Mouse (Mus musculus) liver, adult (tissue): ENCODE results near the gene Dhrs11.

ENCODE experiments used
- GATA4 ChIP-seq: IDR thresholded peaks from 2 replicates; pipeline ENCODE4 v1.6.1; 2014; ENCODE audit warnings: mild to moderate bottlenecking, low read length; ENCODE audit not compliant: insufficient replicate concordance

Gene Dhrs11

DNA sequence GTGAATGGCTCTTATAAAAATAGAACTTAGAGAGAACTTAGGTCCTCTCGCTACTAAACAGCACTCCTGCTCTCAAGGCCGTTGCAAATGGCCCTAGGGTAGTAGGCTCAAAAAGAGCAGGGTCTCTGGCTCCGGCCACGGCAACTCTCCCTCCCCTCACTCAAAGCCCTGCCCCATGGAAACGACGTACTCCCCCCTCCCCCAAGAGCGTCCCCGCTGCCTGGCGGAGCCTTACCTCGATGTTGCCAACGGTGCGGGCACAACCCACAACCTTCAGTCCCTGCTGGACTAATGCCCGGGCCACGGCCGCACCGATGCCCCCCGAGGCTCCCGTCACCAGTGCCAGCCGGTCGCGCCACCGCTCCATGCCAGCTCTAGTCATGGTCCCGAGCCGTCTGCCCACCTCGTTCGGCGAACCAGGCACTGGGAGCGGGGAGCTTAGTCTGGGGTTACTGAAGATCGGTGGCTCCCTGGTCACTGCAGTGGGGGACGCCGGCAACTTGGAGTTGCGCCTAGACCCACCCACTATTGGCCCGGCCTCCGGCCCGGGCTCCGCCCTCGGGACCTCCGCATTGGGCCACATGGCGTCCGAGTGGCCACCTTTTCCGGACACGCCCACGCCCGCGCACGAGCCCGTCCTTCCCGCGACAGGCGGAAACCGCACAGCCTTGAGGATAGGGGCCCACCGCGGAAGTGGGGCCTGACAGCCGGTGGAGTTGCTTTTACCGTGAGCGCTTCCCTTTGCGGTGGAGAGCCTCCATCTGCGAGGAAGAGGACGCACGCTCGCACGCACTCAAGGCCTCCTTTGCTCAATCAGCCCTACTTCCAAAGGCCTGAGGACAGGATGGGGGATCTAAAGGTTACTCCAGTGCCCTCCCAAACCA is at the start of gene Dhrs11:
Gene Dhrs11, minus strand, starts transcription at position 479 of the 884 bp plus-strand sequence.
- TF ChIP-seq GATA4: peak; percentile 44; the same call in 1 of the 2 replicates

DNA sequence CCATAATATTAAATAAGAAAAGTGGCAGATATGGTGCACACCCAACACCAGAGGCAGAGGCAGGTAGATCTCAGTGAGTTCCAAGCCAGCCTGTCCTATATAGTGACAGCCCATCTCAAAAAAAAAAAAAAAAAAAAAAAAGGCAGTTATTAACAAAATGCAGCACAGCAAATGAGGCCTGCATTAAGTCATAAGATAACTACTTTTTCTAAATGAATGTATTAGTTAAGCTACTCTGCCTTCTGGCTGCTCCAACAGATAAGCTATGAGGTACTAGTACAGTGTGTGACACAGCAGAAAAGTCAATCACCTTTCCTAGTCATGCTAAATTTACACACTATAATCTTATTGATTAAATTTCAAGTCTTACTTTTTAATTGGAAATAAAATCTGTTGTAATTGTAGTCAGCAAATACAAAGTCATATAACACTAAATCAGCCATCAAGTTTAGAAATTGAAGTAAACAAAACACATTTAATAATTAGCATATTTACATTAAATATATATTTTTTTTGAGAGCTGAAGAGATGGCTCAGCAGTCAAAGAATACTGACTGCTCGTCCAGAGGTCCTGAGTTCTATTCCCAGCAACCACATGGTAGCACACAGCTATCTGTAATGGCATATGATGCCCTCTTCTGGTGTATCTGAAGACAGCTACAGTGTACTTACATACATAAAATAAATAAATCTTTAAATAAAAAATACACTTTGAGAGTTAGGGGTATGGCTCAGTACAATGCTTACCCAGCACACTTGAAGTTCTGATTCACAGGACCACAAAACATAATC is 44.4 kb upstream of the Dhrs11 start:
- no peak for TF ChIP-seq GATA4

DNA sequence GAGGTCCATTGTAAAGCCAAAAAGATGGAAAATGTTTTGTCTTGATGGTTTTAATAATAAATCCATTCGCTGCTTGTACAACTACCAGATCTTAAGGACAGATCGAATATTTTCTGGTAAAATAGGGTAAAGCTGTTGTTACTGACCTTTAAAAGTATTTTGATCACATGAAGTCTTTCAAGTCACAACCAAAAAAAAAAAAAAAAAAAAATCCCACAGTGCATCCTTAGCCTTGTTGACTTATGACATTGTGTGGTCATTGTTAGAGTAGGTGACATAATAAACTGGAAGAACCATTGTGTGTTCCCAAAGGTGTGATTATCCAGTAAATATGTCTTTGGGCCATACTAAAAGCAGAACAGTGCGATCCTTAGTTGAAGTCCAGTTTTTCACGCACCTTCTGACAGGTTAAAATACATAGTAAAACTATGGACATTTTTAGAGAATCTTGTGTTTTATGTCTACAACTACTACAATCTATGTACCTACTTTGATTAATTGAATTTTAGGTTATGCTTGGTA is 42.8 kb upstream of the Dhrs11 start:
- no peak for TF ChIP-seq GATA4

DNA sequence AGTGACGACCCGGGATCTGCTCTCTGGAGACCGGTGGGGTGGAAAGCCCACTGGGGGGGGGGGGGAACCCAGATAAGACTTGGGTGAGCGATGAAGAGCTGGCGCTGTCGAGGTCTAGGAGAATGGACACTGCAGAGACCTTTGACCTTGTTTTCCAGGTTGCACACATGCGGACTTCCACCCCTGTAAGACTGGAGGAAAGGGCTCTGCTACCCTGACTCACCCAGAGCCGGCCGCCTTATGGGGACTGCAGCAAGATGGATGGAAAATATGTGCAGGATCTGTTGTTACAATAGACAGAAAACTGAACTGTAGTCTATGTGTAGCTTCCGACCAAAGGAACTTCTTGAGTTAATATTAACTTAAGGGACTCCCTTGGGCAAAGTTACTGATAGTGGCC is 42.3 kb upstream of the Dhrs11 start:
- peak; percentile 19; the same call in 1 of the 2 replicates for TF ChIP-seq GATA4

DNA sequence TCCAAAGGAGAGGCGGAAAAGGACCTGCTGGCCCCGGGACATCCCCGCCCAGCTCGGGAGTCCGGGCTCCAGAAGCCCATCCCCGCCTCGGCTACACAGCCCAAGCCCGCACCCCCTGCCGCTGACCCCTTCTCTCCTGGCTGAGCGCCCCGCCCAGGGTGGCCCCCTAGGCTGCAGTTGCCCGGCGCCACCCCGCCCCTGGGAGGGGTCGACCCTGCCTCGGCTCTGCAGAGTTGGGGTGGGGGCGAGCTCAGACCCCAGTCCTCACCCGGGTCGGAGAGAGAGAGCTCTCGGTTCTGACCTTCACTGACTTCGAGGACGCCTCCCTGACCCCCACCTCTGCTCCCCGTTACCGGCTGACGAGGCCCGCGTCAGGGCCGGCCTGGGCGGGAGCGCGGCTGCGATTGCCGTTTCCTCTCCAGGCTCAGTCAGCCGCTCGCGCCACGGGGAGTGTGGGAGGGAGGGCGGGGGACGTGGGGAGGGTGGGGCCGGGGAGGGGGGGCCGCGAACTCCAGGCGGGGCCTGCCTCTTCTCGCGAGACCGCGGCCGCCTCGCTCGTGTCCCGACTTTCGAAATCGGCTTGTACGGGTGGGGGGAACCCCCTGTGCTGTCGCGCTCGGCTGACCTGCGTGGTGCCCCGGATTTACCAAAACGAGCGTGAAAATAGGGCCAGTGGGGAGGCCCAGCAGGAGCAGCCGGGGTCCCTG is 41.7 kb upstream of the Dhrs11 start, which contains the start of gene Ggnbp2:
Gene Ggnbp2, minus strand, starts transcription at position 481 of the 707 bp plus-strand sequence.
- TF ChIP-seq GATA4: no peak

DNA sequence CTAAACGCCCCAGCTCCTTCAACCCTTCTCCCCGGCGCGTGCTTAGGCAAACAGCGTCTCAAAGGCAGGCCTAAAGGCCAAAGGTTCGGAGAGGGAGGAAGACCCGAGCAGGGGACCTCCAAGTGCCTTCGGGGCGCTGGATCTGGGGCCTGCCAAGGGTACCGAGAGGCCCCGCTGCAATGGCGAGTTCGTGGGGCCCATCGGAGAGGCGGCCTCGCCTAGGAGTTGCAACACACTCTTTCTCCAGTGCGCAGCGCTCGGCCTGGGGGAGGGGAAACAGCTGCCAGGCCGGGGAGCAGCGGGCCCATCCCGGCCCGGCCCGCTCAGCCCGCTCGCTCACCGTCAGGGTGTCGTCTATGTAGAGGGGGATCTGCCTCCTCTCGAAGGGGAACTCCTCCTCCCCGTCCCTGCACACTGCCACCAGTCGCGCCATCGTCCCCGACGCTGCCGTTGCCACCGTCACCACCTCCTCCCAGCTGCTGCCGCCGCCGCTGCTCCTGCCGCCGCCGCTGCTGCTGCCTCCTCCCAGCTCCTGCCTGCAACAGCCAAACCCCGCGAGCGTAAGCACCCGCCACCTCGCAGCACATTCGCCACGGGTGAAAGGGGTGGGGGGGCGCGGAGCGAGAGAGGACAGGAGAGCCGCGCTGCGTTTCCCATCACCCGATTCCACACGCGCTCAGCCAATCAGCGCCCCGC is 40.9 kb upstream of the Dhrs11 start:
- no peak; the same call in 1 of the 2 replicates for TF ChIP-seq GATA4

DNA sequence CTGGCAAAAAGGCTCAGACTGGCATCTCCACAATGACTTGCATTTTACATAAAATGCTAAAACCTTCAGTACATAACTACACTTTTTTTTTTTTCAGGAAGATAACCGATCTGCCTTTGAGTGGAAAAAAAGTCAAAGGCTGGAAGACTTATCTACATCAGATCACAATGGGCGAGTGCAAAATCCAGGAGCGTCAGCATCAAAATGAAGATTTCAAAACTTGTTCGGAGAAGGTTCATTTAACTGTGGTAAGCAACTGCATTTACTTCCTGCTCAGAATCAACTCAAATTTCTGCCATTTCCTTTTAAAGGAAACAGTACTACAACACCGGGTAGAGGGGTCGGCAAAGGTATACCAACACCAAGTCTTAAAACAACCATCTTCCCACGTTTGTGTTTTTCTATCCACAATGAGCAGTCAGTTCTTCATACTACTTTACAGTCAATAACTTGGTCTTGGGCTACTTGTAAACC is 40.0 kb upstream of the Dhrs11 start:
- TF ChIP-seq GATA4: no peak

DNA sequence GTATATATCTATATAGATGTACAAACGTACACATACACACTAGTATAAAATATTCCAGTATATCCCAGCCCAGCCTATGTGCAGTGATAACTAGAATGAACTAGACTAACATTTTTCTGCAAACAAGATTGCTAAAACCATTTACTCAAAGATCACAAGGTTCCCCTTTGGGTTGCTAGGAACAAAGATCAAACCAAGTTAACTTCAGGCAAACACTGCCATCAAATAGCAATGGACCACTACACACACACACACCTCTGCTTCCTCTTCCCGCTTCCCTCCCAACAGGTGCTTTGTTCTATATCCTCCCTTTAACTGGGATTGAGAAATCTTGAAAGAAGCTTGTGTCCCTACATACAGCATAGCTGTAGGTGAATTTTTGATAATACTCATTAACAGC is 38.8 kb upstream of the Dhrs11 start:
- TF ChIP-seq GATA4: no peak

DNA sequence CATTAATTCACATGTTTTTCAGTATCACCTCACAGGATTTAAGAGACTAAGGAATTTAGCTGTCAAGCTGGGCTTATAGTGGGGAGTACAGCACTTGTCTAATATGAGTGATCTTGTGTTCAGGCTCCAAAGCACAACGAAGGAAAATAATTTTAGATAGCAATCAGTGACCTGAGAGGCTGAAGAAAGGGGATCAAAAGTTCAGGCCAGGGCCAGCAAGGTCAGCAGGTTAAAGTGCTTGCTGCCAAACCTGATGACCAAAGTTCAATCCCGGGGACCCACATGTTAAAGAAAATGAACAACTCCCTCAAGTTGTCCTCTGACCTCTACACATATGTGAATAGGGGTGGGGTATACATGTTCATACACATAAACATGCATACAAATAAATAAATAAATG is 36.5 kb upstream of the Dhrs11 start:
- peak; percentile 100 for TF ChIP-seq GATA4

DNA sequence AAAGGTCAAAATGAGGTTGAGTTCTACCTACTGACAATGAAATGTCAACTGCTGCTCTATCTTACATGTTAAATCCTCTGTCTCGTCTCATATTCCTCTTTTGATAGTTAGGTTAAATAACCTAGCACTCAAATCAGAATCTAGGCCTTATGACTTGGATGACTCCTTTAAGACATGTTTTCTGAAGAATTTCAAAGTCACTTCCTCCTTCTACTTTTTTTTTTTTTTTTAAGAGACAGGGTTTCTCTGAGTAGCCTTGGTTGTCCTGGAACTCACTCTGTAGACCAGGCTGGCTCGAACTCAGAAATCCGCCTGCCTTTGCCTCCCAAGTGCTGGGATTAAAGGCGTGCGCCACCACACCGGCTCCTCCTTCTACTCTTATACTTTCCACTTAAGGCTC is 26.5 kb upstream of the Dhrs11 start:
- TF ChIP-seq GATA4: no peak

DNA sequence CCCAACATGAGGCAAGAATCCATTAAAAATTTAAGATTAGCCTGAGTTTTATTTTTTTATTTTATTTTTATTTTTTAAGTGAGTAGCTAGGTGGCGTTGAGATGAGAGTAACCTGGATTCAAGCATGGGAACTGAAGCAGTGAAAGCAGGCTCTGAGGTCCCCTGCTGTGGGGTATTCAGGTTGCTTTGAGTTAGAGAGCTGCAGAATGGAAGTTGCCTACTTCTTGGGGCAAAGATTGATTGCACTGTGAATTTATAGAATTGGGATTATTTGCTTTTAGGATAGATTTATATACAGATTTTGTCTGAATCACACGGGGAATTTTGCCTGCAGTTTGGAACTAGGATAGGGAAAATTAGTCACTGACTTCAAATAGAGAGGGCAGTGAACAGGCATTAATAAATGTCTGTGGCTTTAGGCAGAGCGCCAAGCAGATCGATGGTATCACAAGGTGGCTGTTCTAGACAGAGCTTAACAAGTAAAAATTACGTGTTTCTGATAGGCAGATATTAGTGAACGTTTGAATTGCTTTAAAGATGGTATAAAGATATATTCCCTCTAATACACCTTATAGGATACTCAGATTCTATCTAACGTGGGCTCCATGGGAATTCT is 18.8 kb upstream of the Dhrs11 start:
- TF ChIP-seq GATA4: no peak

DNA sequence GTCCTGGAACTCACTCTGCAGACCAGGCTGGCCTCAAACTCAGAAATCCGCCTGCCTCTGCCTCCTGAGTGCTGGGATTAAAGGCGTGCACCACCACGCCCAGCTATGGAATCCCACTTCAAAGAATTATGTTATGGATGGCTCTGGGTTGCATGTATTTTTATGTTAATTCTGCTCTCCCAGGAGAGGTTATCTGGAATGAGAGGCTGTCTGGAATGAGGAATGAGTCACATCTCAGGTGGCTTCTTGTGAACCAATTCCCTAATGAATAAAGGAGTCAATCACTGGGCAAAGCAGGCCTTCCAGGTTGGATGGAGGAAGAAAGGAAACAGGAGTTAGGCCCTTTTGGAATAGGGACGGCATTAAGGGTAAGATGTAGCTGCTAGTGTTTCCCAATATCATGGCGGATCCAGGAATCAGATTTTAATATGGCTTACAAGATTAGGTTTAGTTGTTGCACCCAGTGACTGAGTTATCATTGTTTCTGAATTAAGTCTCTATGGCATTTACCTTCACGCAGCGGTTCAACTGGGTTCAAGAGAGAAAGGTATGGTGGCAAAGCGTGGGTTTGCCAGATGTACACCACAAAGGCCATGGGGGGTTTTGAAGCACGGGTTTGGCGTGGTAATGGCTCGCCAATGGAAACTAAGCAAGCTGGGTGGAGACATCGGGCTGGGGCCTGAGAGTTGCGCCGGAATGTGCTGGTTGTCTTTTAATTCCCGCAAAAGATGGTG is 18.1 kb upstream of the Dhrs11 start:
- TF ChIP-seq GATA4: no peak

DNA sequence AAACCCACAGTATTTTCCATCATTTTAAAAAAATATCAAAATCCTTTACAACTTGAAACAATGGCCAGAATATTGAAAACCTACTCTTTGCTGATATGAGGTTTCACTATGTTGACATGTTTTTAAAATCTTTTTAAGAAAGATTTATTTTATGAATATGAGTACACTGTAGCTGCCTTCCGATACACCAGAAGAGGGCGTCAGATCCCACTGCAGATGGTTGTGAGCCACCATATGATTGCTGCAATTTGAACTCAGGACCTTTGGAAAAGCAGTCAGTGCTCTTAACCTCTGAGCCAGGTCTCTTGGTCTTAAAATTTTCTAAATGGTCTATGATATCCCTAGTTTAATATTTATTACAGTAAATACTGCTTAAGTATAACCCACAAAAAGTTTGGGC is 10.5 kb upstream of the Dhrs11 start:
- no peak for TF ChIP-seq GATA4
